Mouse (Mus musculus) forebrain, embryonic 12.5 days (tissue): ENCODE data around the gene Kera. TPM values are rescaled to one million over a fixed set of nuclear protein-coding genes. Genes with fewer than 3 reads are reported as not detected.

Experiments
- ATAC-seq: fragments of 200-750 bp; cut with Nextera tagmentation; 2 replicates; pipeline ENCODE4 v1.8.0; 2017; ENCODE audit warnings: moderate TSS enrichment; ENCODE audit not compliant: low FRiP score
- H3K27ac ChIP-seq: fragments of 300-500 bp; sonication (generic); 2 replicates; pipeline ENCODE4 v1.5.1; 2016; ENCODE audit warnings: mild to moderate bottlenecking
- H3K27me3 ChIP-seq: fragments of 300-500 bp; sonication (generic); 2 replicates; pipeline ENCODE4 v1.6.1; 2016; ENCODE audit warnings: mild to moderate bottlenecking
- H3K36me3 ChIP-seq: fragments of 300-500 bp; sonication (generic); replicated peaks from 2 replicates; pipeline ENCODE4 v1.6.1; 2016; ENCODE audit warnings: mild to moderate bottlenecking
- H3K4me1 ChIP-seq: fragments of 300-500 bp; sonication (generic); 2 replicates; pipeline ENCODE4 v1.6.1; 2016
- H3K4me2 ChIP-seq: fragments of 300-500 bp; sonication (generic); 2 replicates; pipeline ENCODE4 v1.6.1; 2016; ENCODE audit warnings: mild to moderate bottlenecking, moderate library complexity
- H3K4me3 ChIP-seq: fragments of 300-500 bp; sonication (generic); replicated peaks from 2 replicates; pipeline ENCODE4 v1.5.1; 2016; ENCODE audit warnings: mild to moderate bottlenecking
- H3K9ac ChIP-seq: fragments of 300-500 bp; sonication (generic); 2 replicates; pipeline ENCODE4 v1.6.1; 2016; ENCODE audit warnings: mild to moderate bottlenecking
- H3K9me3 ChIP-seq: fragments of 300-500 bp; sonication (generic); 2 replicates; pipeline ENCODE4 v1.6.1; 2016
- WGBS: fragments of 180-500 bp; shearing (Covaris S2); methylation state at CpG from one replicate; pipeline ENCODE4 v1.1.7; 2016; 5-methylcytosine and 5-hydroxymethylcytosine counted together
- polyA plus RNA-seq: library from polyadenylated mRNA; unstranded; fragments of >200 nt; fragmentation: Nextera tagmentation; extraction: Ambion mirVana; gene quantifications from 2 replicates; pipeline ENCODE4 v1.2.1, GENCODE M21; 2016

The Kera gene
- polyA plus RNA-seq, 1 experiment from 2014 or later = 0.27 TPM

GRCm38 (mm10) chr10:97622328-97622727 lies 15.6 kb downstream of the Kera start:
- Histone ChIP-seq H3K27me3 (no peaks in the 10 kb centered on the region), H3K27ac (no peak overlapping the region), H3K4me1 (no peaks in the 10 kb centered on the region), H3K4me2 (no peak overlapping the region), H3K9ac (no peak overlapping the region), H3K36me3 (no peaks in the 10 kb centered on the region), H3K4me3 (no peak overlapping the region), H3K9me3 (no peaks in the 10 kb centered on the region)
- no peak for ATAC-seq
- WGBS = 90% methylated on average over 1 of the region's 1 CpGs

- no peak overlapping the region for H3K4me3 ChIP-seq
- no peak for ATAC-seq
- H3K4me2 ChIP-seq = no peak overlapping the region
- 91% methylated on average over 2 of the region's 2 CpGs for WGBS
- no peaks in the 10 kb centered on the region for H3K36me3 ChIP-seq
- no peak overlapping the region for H3K27ac ChIP-seq
- H3K9me3 ChIP-seq = no peaks in the 10 kb centered on the region
- H3K9ac ChIP-seq = no peak overlapping the region
- H3K27me3 ChIP-seq = no peaks in the 10 kb centered on the region
- H3K4me1 ChIP-seq = no peaks in the 10 kb centered on the region
Measured at GRCm38 (mm10) chr10:97624381-97624780, 17.7 kb downstream of the Kera start.

- Histone ChIP-seq H3K9me3 (no peaks in the 10 kb centered on the region), H3K36me3 (no peaks in the 10 kb centered on the region), H3K4me3 (no peak overlapping the region), H3K27ac (no peak overlapping the region), H3K9ac (no peak overlapping the region), H3K4me2 (no peak overlapping the region), H3K27me3 (no peaks in the 10 kb centered on the region), H3K4me1 (no peaks in the 10 kb centered on the region)
- no peak for ATAC-seq
- 77% methylated on average over 4 of the region's 4 CpGs for WGBS
Measured at GRCm38 (mm10) chr10:97625116-97625515, 18.4 kb downstream of the Kera start.

- Histone ChIP-seq H3K4me3 (no peak overlapping the region), H3K4me2 (no peak overlapping the region), H3K9ac (no peak overlapping the region), H3K27me3 (no peaks in the 10 kb centered on the region), H3K36me3 (no peaks in the 10 kb centered on the region), H3K27ac (no peak overlapping the region), H3K9me3 (no peaks in the 10 kb centered on the region), H3K4me1 (no peaks in the 10 kb centered on the region)
- ATAC-seq = no peak
- WGBS = 90% methylated on average over 1 of the region's 1 CpGs
Measured at GRCm38 (mm10) chr10:97626543-97626942, 19.9 kb downstream of the Kera start.

GRCm38 (mm10) chr10:97631061-97631460 lies 24.4 kb downstream of the Kera start:
- Histone ChIP-seq H3K4me3 (no peak overlapping the region), H3K9ac (no peak overlapping the region), H3K36me3 (no peaks in the 10 kb centered on the region), H3K27ac (no peak overlapping the region), H3K9me3 (no peaks in the 10 kb centered on the region), H3K4me1 (no peaks in the 10 kb centered on the region), H3K4me2 (no peak overlapping the region), H3K27me3 (no peaks in the 10 kb centered on the region)
- no peak for ATAC-seq
- WGBS = 82% methylated on average over 3 of the region's 3 CpGs

GRCm38 (mm10) chr10:97641926-97642325 lies 35.2 kb downstream of the Kera start:
- Histone ChIP-seq H3K9me3 (no peaks in the 10 kb centered on the region), H3K36me3 (no peaks in the 10 kb centered on the region), H3K27me3 (no peaks in the 10 kb centered on the region), H3K4me1 (no peaks in the 10 kb centered on the region), H3K9ac (no peak overlapping the region), H3K4me3 (no peak overlapping the region), H3K4me2 (no peak overlapping the region), H3K27ac (no peak overlapping the region)
- no peak for ATAC-seq
- 93% methylated on average over 2 of the region's 2 CpGs for WGBS

- no peaks in the 10 kb centered on the region for H3K36me3 ChIP-seq
- no peaks in the 10 kb centered on the region for H3K27me3 ChIP-seq
- H3K9me3 ChIP-seq = no peaks in the 10 kb centered on the region
- H3K4me3 ChIP-seq = no peak within 1 kb of the TSS
- H3K9ac ChIP-seq = no peak within 1 kb of the TSS
- WGBS = 88% methylated on average over 2 of the region's 2 CpGs
- H3K27ac ChIP-seq = no peak within 1 kb of the TSS
- no peak within 1 kb of the TSS for H3K4me2 ChIP-seq
- H3K4me1 ChIP-seq = no peaks in the 10 kb centered on the region
- no peak for ATAC-seq
Measured at GRCm38 (mm10) chr10:97643768-97644167, 37.1 kb downstream of the Kera start, which contains the start of gene Epyc. Epyc (plus strand) TSS chr10:97644068.

GRCm38 (mm10) chr10:97650334-97650733 lies 43.7 kb downstream of the Kera start:
- ATAC-seq = no peak
- 79% methylated on average over 2 of the region's 2 CpGs for WGBS
- no peaks in the 10 kb centered on the region for H3K4me1 ChIP-seq

DNA sequence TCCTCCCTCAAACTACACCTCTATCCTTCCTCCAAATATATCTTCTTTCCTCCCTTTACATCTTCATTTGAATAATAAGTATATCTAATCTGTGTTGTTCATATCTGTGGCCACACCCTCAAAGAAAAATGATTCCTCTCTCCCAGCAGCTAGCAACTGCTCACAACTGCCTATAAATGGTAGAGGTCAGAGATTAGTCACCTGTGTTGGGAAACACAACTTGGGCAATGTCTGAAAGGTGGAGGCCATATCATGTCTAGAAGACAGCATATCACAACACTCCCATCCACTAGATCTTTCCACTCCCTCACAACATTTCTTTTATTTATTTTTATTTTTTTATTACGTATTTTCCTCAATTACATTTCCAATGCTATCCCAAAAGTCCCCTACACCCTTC lies 52.8 kb downstream of the Kera start:
- Histone ChIP-seq H3K9ac (no peak overlapping the region), H3K27ac (no peak overlapping the region), H3K9me3 (no peaks in the 10 kb centered on the region), H3K36me3 (no peaks in the 10 kb centered on the region), H3K4me1 (no peaks in the 10 kb centered on the region), H3K27me3 (no peaks in the 10 kb centered on the region), H3K4me2 (no peak overlapping the region), H3K4me3 (no peak overlapping the region)
- no peak for ATAC-seq
- 90% methylated on average over 1 of the region's 1 CpGs for WGBS

More at GRCm38 (mm10) chr10:97650334-97650733, 43.7 kb downstream of the Kera start:
- H3K9ac ChIP-seq = no peak overlapping the region
- H3K36me3 ChIP-seq = no peaks in the 10 kb centered on the region
- H3K4me3 ChIP-seq = no peak overlapping the region
- no peak overlapping the region for H3K27ac ChIP-seq
- H3K27me3 ChIP-seq = no peaks in the 10 kb centered on the region
- H3K9me3 ChIP-seq = no peaks in the 10 kb centered on the region
- no peak overlapping the region for H3K4me2 ChIP-seq

Other genes starting within 250 kb of the Kera start
- gene Dcn, start 127.3 kb upstream of the Kera start, polyA plus RNA-seq = 22.4 and 30.6 TPM in 2 replicates
- 70.1 and 90.3 TPM in 2 replicates for gene Lum, start 41.8 kb upstream of the Kera start, polyA plus RNA-seq
- 3.6 and 4.8 TPM in 2 replicates for gene Epyc, start 37.2 kb downstream of the Kera start, polyA plus RNA-seq
- not detected in 2 replicates for gene Ccer1, start 86.2 kb downstream of the Kera start, polyA plus RNA-seq
- gene C030005K15Rik, start 119.9 kb downstream of the Kera start, polyA plus RNA-seq = not detected in 2 replicates